Mouse (Mus musculus) mature B cell (primary cell): ENCODE results near the gene Hsdl1.

Experiments
- in situ Hi-C: fragments of 300-500 bp; cut with MboI; formaldehyde crosslinking; loops from 2 replicates; pipeline ENCODE4 v1.14.3; 2019

Hsdl1 gene

GRCm38 (mm10) chr8:119531397-119531796 is 43.6 kb downstream of the Hsdl1 start:
- in situ Hi-C loops: no loop called here

- in situ Hi-C loops: no loop called here
Observed at GRCm38 (mm10) chr8:119530937-119531336, 44.0 kb downstream of the Hsdl1 start.

- in situ Hi-C loops: no loop called here
Observed at GRCm38 (mm10) chr8:119528762-119529161, 46.2 kb downstream of the Hsdl1 start.

- in situ Hi-C loops: no loop called here
Observed at GRCm38 (mm10) chr8:119520102-119520501, 54.9 kb downstream of the Hsdl1 start.

- in situ Hi-C loops: no loop called here
Observed at GRCm38 (mm10) chr8:119516674-119517073, 58.3 kb downstream of the Hsdl1 start.

- in situ Hi-C loops: no loop called here
Observed at GRCm38 (mm10) chr8:119515767-119516166, 59.2 kb downstream of the Hsdl1 start.

GRCm38 (mm10) chr8:119514940-119515339 is 60.0 kb downstream of the Hsdl1 start:
- in situ Hi-C loops: no loop called here

- in situ Hi-C loops: no loop called here
Observed at GRCm38 (mm10) chr8:119513405-119513804, 61.6 kb downstream of the Hsdl1 start.
